Mouse (Mus musculus) urinary bladder, postnatal 25 days (tissue): ENCODE results near the gene Ulk4.
"Not testable (repeated sequence)": the region's sequence is repeated elsewhere in the genome, so short reads cannot be mapped to it uniquely, and the experiment has no call there.

Experiments used
- DNase-seq: peaks from one replicate; pipeline ENCODE4 v3.0.0; 2022; ENCODE audit warnings: low spot score

The Ulk4 gene

DNA sequence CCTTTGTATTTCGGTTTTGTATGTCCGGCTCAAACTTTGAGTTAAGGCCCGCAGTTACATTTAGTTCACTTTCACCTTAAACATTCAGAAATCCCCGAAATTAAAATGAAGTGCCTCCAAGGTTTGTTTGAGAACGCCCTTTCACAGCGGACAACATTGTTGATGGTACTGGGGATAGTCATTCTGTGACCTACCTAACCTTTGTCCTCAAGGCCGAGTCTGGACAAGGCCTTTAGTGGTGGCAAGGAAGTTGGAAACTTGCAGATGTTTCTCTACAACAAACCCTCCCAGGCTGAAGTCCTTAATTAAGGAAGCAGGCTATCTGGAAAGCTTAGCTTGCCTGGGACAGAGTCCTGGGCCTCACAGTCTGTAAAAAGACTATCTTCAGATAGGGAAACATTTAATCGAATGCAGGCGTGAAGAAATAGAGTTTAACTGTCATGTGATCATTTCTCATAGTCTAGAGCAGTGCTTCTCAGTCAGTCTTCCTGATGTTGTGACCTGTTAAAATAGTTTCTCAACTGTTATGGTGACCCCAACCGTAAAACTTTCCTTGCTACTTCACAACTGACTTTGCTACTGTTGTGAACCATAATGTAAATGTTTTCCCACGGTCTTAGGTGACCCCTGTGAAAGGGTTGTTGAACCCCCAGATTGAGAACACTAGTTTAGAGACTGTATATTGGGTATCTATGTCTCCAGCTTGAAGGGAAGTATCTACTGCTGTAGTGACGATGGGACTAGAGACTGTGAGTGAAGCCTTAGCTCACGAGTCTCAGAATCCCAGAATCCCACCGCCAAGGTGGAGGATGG lies 342.0 kb downstream of the Ulk4 start:
- no peak for DNase-seq

DNA sequence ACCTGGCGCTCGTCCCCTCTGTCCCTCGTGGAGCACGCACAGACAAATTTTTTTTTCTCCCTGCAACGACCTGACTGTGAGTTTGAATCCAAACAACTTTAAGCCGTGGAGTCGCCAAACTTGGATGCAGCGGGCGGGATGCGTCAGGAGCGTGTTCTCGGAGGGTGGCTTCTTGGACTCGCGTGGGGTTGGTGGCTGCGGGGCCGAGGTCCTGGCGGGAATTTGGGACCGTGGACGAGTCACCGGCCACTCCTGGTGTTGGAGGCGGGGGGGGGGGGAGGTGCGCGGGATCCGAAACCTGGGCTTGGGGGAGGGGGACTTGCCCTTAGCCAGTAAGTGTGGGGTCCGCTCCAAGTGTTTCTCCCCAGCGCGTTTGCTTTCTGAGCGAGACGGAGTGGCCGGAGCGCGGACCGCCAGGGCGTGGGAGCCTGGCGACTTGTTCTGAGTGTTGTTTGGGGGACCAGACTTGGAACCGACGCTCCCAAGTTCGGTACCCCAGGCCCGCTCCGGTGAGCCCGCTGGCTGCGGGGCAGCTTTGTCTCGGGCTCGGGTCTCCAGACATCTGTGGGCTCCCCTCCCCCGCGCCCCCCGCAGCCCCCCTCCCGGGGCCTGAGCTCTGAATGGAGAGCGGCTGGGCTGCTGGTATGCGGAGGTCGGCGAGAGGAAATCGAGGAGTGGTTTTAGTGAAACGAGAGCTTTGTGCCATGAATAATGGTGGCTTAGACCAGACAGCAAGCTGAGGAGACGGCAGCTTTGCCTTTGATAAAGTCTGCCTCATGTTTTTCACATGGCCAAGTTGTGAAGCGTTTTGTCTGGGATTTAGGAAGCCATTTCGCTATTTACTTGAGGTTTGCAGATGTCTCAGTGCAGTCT lies 342.9 kb downstream of the Ulk4 start:
- peak; percentile 22 for DNase-seq

DNA sequence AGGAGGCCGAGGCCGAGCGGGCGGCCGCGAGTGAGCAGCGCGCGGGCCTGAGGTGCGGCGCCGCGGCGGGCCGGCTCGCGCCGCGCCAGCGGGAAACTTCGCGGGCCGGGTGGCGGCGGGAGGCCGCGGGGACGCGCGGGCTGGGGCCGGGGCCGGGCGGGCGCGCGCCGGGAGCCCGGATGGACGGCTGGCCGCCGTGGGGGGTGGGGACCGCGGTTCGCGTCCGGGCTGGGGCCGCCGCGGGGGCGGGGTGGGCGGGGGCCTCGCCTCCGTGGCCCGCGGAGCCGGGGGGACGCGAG lies 343.5 kb downstream of the Ulk4 start:
- DNase-seq: no peak

DNA sequence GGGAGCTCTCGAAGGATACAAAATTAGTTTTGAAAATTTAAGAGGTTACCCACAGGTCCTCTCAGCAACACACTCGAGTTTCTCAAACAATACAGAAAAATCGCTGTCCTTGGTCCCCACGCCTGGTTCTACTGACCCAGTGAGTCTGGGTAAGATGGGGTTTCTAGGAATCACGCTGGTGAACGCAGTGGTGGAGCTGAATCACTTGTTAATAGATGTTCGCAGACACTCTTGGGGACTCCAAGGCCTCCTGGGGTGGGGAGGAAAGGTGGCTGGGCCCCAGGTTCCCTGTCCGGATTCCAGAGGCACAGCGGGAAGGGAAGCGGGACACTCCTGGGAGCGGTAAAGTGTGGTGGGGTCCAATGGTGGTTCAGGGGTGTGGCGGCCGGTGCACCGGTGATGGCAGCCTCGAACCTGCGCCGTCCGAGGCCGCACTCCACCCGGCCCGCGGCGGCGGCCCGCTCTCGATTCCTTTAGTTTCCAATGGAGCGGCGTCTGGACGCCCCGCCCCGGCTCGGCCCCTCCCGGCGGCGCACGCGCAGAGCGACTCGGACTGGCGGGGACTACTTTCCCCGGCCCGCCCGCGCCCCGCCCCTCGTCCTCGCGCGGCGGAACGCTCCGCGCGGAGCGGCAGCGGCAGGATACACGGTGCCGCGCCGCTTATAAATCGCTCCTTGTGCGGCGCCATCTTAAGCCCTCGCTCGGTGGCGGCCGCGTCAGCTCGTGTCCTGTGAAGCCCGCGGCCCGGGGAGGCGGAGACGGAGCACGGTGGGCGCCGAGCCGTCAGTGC lies 344.0 kb downstream of the Ulk4 start:
- peak; percentile 98 for DNase-seq

DNA sequence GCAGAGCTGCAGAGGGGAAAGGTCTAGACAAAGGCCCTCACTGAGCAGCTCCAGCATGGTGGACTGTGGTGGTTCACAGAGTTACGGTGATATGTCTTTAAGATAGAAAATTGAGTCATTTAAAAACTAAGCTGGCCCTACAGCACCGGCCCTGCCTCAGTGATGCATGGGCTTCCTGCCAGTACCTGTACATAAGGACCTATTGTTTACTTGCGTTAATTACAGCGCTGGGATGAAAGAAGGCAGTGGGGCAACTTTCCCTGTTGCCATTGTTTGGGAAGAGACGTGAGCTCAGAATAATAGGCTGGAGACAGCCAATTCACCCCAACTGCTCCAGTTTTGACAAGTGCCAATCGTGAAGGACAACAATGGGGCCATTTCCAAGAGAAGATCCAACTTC lies 344.6 kb downstream of the Ulk4 start:
- DNase-seq: no peak

DNA sequence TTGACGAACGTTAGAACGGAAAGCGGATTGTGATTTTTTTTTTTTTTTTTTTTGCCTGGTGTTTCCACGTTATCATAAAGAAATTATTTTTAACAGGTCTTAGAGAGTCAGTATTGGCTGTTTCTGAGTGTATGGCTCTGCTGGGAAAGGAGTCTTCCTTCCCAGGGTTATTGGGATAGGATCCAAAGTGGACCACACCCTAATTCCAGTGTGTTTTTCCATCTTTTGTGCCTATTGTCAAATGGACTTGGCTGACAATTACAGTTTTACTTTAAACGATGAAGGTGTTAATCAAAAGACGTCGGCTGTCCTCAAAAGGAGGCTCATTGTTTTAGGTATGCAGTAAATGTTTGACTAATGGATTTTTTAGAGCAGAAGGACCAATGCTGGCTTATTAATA lies 346.2 kb downstream of the Ulk4 start:
- DNase-seq: no peak

DNA sequence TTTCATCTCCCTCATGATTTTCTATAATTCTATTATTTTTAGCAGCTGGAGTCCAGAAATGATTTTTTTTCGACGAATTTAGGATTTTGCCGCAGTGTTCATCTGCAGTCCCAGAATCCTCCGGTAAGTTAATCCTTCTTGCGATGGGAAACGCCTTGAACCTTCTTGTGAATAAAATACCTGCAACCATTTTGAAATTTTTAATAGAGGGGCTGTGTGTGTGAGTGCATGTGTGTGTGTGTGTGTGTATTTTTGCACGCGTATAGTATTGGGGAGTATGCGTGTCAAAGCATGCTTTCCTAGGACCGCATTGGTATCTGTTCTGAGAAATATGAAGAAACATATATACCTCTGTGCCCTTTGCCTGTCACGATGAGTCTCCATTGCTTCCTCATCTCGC lies 347.0 kb downstream of the Ulk4 start:
- DNase-seq: no peak

DNA sequence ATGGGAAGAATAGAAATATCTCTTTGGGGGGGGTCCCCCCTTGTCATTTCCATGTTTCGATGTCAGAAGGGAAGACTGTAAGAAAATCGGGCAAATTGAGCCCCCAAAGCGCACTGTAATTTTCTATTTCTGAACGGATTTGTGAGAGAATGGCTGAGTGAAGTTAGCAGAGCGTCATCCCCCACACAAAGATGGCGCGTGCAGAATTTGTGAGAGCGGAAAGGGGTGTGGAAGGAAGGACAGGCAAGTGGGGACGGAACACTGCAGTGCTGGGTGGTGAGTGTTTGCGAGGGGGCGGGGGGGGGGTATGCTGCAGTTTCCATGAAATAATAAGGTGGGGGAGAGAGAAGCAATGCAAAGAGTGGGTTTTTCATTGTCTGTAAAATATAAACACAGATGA lies 347.9 kb downstream of the Ulk4 start, which contains the start of gene Ctnnb1:
Gene Ctnnb1 (plus strand): TSS at position 136 of the 400 bp plus-strand sequence.
- no peak for DNase-seq

DNA sequence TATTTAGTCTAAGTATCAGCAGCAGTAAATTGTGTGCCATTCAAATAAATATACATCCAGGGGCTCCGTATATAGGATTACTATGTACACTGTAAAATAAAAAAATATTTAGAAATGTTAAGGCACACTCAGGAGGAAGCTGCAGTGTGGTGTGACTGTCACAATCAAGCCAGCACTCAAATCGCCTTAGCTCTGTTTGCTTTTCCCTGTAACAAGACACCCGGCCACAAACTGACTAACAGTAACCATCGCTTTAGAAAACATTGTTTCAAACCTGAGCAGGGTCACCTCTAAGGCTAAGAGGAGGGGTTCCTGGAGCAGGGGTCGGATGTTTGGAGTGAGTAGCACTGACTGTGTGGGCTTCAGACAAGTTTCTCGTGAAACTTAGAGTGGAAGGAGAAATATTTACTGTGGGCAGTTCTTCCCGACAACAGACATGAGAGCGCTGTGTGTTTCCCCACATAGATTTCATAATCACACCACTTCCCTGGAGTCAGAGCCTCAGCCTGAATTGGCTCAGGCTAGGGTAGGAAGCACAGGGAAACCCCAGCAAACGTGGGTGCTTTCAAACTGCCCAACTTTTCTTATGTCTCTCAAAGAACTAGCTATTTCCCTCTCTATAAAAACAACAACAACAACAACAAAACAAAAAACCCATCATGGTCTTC lies 349.9 kb downstream of the Ulk4 start:
- DNase-seq: no peak

DNA sequence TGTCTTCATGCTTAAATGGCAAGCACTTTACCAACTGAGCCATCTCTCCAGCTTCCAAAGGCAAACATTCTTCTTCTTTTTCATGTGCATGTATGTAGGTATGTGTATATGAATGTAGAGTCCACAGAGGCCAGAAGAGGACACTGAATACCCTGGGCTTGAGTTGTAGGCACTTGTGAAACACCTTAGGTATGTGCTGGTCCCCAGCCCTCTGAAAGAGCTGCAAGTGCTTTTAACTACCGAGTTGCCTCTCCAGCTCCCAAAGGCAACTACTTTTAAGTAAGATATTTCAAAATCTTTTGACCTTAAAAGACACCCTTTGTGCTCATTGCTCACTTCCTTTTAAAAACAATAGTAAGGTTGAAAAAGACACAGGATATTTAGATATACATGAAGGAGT lies 350.9 kb downstream of the Ulk4 start:
- DNase-seq: no peak

DNA sequence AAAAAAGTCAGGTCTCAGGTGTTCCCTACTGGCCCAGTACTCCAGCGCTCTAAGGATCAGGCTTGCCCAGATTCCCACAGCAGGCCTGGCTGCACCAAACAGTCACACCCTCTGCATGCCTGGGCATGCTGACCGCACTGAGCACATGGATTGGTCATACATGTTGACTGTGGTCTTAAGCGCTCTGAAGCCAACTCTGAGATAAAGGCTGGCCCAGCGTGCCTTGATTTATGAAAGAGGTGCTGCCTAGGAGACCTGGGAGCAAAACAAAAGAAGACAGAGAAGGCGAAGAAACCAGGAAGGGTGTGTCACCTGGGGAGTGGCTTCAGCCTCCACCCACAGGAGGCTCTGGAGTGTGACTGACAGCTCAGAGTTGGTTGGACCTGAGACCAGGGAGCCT lies 357.9 kb downstream of the Ulk4 start:
- peak; percentile 47 for DNase-seq

DNA sequence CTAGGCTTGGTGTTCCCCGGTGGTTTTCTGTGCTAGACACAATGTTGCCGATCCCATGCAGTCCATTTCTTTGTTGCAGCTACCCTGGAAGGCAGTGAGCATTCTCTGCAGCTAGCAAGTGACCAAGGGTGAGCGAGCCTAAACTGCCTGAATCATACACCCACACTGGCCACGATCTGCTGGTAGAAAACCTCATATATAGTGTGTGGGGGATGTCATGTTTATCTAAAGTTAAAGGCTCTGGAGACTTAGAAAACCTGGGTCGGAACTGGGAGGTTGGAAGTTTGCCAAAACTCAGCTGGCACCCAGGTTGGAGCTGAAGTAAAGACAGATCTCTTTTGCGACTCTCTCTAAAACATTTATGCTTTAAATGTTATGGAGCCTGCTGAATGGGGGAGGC lies 358.4 kb downstream of the Ulk4 start:
- DNase-seq: no peak

DNA sequence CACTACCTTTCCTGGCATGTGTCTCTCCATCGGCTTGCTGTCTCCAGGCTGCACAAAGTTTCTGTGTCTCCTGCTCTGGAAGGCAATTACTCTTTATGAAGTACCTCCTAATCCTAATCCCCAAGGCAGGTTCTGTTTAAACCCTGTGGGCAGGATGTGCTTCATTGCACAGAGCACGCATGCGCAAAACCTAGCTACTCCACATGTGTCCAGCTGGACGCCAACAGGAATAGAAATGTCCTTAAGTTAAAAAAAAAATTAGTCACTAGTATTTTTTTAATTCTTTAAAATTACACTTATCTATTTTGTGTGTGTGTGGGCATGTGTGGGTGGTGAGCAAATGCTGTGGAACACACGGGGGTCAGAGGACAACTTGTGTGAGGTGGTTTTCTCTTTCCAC lies 358.8 kb downstream of the Ulk4 start:
- DNase-seq: no peak

DNA sequence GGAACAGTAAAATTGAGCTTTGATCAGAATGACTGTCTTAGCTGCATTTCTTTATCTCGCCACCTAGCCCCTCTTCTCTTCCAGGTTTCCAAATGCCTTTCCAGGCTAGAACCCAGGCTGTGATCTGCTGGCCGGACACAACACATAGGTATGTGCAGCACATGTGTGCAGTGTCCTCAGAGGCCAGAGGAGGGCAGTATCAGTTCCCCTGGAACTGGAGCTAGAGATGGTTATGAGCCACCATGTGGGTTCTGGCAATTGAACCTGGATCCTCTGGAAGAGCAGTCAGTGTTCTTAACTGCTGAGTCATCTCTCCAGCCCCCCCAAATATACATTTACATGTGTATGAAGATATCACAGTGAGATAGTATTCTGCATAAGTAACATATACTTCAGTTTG lies 359.4 kb downstream of the Ulk4 start:
- not testable (repeated sequence) for DNase-seq

DNA sequence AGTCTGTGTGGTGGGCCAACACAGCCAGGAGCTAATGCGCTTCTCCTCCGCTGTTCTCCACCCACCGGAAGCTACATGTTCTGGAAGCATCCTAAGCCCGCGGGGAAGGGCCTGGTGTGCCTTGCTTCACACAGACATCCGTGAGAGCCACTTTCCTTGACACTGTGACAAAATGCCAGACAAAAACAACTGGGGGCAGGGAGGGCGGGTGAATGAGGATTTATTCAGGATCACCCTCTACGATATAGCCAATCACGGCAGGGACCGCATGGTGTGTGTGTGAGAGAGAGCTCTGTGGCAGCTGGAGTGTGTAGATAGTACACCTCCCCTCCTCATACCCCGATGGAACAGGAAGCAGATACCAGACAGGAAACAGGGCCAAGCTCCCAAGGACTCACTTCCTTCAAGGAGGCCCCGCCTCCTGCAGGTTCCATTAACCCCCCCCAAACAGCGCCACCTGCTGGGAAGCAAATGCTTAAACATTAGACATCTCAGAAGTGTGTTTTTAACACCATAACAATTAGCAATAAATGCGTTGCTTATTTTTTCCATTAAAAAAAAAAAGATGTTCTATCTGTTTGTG lies 362.0 kb downstream of the Ulk4 start:
- DNase-seq: no peak

DNA sequence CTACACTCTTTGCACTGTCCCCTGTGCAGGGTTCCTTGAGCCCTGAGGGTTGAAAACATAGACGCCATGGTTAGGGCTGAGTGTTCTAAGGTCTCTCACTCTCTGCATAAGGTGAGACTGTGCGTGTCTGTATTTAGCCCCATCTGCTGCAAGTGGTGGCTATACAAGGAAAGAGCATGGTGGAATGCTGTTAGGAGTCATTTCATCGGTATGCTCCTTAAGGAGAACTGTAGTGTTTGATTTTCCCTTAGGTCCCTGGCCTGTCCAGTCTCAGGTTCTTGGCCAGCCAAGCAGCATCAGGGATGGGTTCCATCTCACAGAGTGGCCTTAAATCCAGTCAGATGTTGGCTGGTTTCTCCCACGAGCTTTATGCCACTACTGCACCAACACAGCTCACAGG lies 362.6 kb downstream of the Ulk4 start:
- DNase-seq: no peak

DNA sequence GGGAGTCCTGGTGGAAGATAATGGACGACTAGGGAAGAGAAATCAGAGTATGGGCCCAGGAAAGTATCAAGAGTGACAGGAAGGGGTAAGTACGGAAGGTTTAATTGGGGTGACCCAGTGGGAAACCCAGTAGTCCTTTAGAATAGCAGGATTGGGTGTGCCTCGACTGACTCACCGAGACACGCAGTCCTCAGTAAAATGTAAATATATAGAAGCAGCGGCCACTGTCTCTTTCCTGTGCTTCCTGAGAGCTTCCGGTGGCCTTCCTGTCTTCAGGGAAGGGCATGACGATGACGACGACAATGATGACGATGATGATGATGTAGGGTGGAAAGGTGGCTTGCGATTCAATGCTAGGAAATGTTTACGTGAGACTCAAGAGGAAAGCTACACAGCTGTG lies 363.8 kb downstream of the Ulk4 start:
- DNase-seq: no peak

DNA sequence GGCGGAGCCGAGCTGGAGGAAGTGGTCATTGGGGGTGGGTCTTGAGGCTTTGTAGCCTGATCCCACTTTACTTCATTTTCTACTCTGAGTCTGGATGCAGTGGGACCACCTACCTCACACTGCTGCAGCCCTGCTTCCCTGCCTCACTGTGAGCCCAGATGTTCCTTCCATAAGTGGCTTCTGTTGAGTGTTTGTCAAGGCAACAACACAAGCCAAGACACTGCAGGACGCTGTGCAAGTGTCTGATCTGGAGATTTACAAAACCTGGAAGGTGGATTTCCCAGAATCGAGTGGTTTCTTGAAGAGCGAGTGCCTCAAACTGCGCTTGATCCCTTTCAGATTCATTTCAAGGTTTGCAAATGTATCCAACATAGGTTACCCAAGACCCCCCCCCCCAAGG lies 368.5 kb downstream of the Ulk4 start:
- no peak for DNase-seq
